Mouse (Mus musculus) 416B (cell line): ENCODE data around the gene Prss16.

Source experiments
- DNase-seq: peaks from one replicate; pipeline ENCODE4 v3.0.0; 2011; ENCODE audit warnings: low read depth

Prss16 gene

DNA sequence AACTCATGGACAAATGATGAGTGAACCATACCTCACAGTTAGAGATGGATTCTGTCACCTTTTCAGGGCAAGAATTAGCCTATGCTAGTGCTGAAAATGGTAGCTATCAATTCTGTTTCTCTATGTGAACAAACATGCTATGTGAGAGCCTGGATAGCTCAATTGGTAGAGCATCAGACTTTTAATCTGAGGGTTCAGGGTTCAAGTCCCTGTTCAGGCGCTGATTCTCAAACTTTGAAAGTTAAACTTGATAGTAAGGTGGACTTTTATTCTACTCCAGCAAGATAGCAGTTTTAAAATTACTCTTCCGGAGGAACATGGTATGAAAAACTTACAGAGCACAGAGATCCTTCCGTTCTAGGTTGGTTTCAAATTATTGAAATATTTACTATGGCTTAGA lies 37.9 kb downstream of the Prss16 start:
- peak; percentile 71 for DNase-seq

DNA sequence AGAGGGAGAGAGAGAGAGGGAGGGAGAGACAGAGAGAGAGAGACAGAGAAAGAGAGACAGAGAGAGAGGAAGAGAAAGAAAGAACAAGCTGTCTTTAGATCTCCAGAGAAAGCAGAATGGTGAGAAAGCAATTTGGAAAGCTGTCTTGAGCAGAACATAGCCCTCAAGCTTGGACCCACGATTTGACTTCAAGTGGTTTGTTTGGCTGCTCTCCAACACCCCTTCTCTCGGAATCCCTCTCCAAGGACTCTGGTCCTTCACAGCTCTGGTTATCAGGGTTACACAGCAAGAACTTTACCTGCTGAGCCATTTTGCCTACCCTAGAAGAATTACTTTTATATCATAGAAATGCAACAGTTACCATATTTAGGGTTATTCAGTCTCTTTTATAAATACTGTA lies 39.7 kb downstream of the Prss16 start:
- DNase-seq, result no peak

DNA sequence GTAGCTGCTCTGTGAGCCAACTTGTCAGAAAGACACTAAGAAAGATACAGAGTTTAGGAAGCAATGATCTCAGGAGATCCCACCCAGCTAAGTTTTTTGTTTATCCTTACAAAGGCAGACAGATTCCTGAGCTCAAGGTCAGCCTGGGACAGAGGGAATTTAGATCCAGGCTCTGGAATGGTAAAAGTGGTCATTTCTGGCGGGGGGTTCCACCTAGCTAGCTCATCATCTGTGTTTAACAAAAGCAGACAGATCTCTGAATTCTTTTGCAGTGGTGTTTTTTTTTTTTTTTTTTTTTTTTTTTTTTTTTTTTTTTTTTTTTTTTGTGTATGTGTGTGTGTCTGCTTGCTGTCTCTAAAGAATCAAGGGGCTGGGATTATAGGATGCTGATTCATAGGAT lies 40.3 kb downstream of the Prss16 start:
- DNase-seq, result no peak
